Mouse (Mus musculus) cerebellum, adult 2 months (tissue): Measurements from ENCODE around the gene Lmnb2.

Source experiments
- CTCF ChIP-seq: fragments of 200-500 bp; IDR thresholded peaks from 2 replicates; pipeline ENCODE4 v1.5.1; 2011; ENCODE audit warnings: low read depth, mild to moderate bottlenecking, control low read depth, low read length, moderate library complexity, borderline replicate concordance; ENCODE audit not compliant: insufficient read depth
- POLR2A ChIP-seq: fragments of 200-500 bp; IDR thresholded peaks from 2 replicates; pipeline ENCODE4 v1.6.1; 2011; ENCODE audit warnings: low read length, control low read depth, borderline replicate concordance; ENCODE audit not compliant: insufficient read depth

- TF ChIP-seq CTCF, result no peak
- no peak for TF ChIP-seq POLR2A
These were observed 61.8 kb downstream of the Lmnb2 start for GRCm38 (mm10) chr10:80856267-80856666.
